Mouse (Mus musculus) forebrain, embryonic 12.5 days (tissue): ENCODE data around the gene Rad50. TPM values are rescaled to one million over a fixed set of nuclear protein-coding genes. Genes with fewer than 3 reads are reported as not detected.

Experiments
- ATAC-seq: fragments of 200-750 bp; cut with Nextera tagmentation; 2 replicates; pipeline ENCODE4 v1.8.0; 2017; ENCODE audit warnings: moderate TSS enrichment; ENCODE audit not compliant: low FRiP score
- H3K27ac ChIP-seq: fragments of 300-500 bp; sonication (generic); 2 replicates; pipeline ENCODE4 v1.5.1; 2016; ENCODE audit warnings: mild to moderate bottlenecking
- H3K27me3 ChIP-seq: fragments of 300-500 bp; sonication (generic); 2 replicates; pipeline ENCODE4 v1.6.1; 2016; ENCODE audit warnings: mild to moderate bottlenecking
- H3K36me3 ChIP-seq: fragments of 300-500 bp; sonication (generic); replicated peaks from 2 replicates; pipeline ENCODE4 v1.6.1; 2016; ENCODE audit warnings: mild to moderate bottlenecking
- H3K4me1 ChIP-seq: fragments of 300-500 bp; sonication (generic); 2 replicates; pipeline ENCODE4 v1.6.1; 2016
- H3K4me2 ChIP-seq: fragments of 300-500 bp; sonication (generic); 2 replicates; pipeline ENCODE4 v1.6.1; 2016; ENCODE audit warnings: mild to moderate bottlenecking, moderate library complexity
- H3K4me3 ChIP-seq: fragments of 300-500 bp; sonication (generic); replicated peaks from 2 replicates; pipeline ENCODE4 v1.5.1; 2016; ENCODE audit warnings: mild to moderate bottlenecking
- H3K9ac ChIP-seq: fragments of 300-500 bp; sonication (generic); 2 replicates; pipeline ENCODE4 v1.6.1; 2016; ENCODE audit warnings: mild to moderate bottlenecking
- H3K9me3 ChIP-seq: fragments of 300-500 bp; sonication (generic); 2 replicates; pipeline ENCODE4 v1.6.1; 2016
- WGBS: fragments of 180-500 bp; shearing (Covaris S2); methylation state at CpG from one replicate; pipeline ENCODE4 v1.1.7; 2016; 5-methylcytosine and 5-hydroxymethylcytosine counted together
- polyA plus RNA-seq: library from polyadenylated mRNA; unstranded; fragments of >200 nt; fragmentation: Nextera tagmentation; extraction: Ambion mirVana; gene quantifications from 2 replicates; pipeline ENCODE4 v1.2.1, GENCODE M21; 2016

Gene Rad50
- polyA plus RNA-seq, 1 experiment from 2014 or later = 24.6 TPM

DNA sequence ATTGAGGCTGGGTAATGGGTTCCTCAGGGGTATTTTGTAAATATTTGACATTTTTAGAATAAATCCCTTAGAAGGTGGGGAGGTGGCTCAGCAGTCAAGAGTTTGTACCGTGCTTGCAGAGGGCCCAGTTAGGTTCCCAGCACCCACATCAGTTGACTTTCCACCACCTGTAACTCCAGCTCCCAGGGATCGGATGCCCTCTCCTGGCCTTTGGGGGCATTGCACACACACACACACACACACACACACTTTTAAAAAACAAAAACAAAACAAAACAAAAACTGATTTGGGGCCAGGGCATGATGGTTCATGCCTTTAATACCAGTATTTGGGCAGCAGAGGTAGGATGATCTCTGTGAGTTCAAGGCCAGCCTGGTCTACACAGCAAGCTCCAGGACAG is 83.0 kb downstream of the Rad50 start:
- no peaks in the 10 kb centered on the region for H3K4me1 ChIP-seq
- ATAC-seq = no peak
- H3K36me3 ChIP-seq = no peaks in the 10 kb centered on the region
- H3K27me3 ChIP-seq = no peaks in the 10 kb centered on the region
- 94% methylated on average over 2 of the region's 2 CpGs for WGBS
- no peak overlapping the region for H3K4me2 ChIP-seq
- no peak overlapping the region for H3K4me3 ChIP-seq
- H3K9me3 ChIP-seq = 0 out of 2 replicates have a peak, but pooled peaks cover 3% of the 10 kb centered on the region
- no peak overlapping the region for H3K27ac ChIP-seq
- no peak overlapping the region for H3K9ac ChIP-seq

DNA sequence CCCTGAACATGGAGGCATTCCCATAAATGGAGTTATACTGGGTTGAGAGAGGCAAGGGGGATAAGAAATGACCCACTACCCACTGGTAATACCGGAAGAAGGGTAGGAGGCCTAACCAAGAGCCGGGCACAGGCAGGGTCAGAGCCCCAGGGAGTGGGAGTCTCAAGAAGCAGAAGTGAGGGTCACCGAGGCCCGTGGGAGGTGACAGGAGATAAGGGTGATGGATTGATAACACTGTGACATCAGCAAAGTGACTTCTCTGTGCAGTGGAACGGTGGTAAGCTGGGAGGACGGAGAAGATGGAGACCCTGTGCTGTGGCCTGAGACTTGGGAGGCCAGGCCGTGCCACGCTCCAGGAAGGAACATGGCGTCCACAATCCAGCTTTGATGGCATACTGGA is 83.5 kb downstream of the Rad50 start:
- Histone ChIP-seq H3K4me2 (no peak overlapping the region), H3K9ac (no peak overlapping the region), H3K36me3 (no peaks in the 10 kb centered on the region), H3K27me3 (no peaks in the 10 kb centered on the region), H3K27ac (no peak overlapping the region), H3K4me3 (no peak overlapping the region), H3K4me1 (no peaks in the 10 kb centered on the region), H3K9me3 (0 out of 2 replicates have a peak, but pooled peaks cover 3% of the 10 kb centered on the region)
- WGBS = 95% methylated on average over 9 of the region's 9 CpGs
- no peak for ATAC-seq

DNA sequence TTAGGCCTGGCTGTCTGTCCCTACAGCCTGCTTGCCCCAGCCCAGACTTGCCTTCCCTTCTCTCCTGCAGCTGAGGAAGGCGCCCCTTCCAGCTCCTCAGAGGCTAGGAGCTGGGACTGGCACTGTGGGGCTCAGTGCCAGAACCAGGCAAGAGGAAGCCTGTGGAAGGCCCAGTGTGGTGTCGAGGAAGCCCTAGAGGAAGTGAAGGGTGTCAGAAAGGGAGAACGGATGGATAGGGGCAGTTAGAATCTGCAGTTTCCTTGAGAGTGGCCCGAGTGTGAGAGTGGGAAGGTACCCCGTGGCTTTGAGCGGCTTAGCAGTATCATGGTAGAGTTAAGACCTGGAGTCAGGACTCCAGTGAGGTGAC is 84.7 kb downstream of the Rad50 start:
- no peaks in the 10 kb centered on the region for H3K36me3 ChIP-seq
- H3K27ac ChIP-seq = no peak overlapping the region
- no peak overlapping the region for H3K4me3 ChIP-seq
- no peaks in the 10 kb centered on the region for H3K27me3 ChIP-seq
- H3K9me3 ChIP-seq = 0 out of 2 replicates have a peak, but pooled peaks cover 3% of the 10 kb centered on the region
- WGBS = 87% methylated on average over 6 of the region's 6 CpGs
- H3K9ac ChIP-seq = no peak overlapping the region
- H3K4me1 ChIP-seq = no peaks in the 10 kb centered on the region
- ATAC-seq = no peak
- no peak overlapping the region for H3K4me2 ChIP-seq

DNA sequence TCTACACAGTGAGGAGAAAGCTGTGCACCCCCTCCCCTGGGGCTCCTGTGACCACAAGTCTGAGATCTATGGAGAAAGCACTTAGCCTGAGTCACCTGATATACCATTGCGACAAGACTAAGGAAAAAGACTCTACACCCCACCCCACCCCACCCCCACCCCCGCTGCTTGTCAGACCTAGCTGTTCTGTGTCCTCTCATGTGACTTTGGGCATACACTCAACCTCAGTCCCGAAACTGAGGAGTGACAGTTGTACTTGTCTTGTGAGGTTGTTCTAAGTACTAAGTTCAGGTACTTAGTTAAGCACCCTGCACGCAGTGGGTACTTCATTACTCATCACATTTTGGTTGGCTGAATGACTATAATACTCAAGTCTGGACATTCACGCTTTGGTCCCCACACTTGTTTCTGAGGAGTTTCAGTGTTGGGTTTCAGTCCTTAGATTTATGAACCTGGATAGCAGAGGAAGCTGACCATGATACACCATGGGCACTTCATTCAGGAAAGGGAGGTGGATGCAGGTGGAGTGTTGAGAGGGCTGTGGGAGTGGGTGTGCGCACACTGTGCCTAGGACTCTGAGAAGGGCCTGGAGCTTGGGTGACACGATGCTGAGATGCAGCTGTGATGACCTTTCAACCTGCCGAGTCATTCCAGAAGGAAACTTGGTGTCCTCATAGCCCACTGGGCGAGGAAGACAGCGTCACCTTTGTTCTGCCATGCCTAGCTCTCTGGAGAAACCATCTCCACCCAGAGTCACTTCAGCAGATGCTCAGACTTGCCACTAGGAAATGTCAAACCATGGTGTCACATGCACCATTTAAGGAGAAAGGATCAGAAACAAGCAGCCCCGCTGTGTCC is 85.3 kb downstream of the Rad50 start:
- no peaks in the 10 kb centered on the region for H3K36me3 ChIP-seq
- H3K27me3 ChIP-seq = no peaks in the 10 kb centered on the region
- no peaks in the 10 kb centered on the region for H3K4me1 ChIP-seq
- no peak overlapping the region for H3K4me3 ChIP-seq
- no peak for ATAC-seq
- 92% methylated on average over 11 of the region's 11 CpGs for WGBS
- H3K27ac ChIP-seq = no peak overlapping the region
- H3K9ac ChIP-seq = no peak overlapping the region
- no peak overlapping the region for H3K4me2 ChIP-seq
- H3K9me3 ChIP-seq = 0 out of 2 replicates have a peak, but pooled peaks cover 3% of the 10 kb centered on the region

DNA sequence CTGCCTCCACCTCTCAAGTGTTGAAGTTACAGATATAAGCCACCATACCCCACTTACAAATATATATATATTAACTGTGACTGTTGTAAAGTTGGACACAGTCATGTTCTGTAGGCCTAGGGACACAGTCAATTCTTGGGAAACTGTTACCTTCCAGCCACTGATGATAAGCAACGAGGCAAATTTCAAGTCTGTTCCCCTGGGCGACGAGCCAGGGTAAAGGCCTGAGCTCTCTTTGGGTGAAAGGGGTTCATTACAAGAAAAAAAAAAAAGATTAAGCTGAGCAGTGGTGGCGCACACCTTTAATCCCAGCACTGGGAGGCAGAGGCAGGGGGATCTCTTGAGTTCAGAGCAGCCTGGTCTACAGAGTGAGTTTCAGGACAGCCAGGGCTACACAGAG is 87.0 kb downstream of the Rad50 start:
- WGBS = 91% methylated on average over 4 of the region's 4 CpGs
- ATAC-seq = no peak

DNA sequence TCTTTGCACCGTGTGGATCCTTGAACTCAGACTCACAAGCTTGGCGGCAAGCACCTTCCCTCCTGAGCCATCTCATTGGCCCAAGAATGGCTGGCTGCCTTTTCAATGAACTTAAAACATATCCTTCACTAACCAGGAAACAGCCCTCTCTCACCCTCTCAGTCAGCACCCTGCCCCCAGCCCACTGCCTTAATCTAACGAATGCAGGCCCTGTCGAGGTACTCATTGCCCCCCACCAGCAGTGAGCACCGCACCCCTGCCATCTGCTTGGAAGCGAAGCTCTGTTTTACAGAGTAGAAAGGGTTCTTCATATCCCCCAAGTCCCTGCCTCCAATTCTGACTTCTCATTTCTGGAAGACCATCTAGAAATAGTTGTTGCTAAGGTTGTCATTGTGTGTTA is 87.7 kb downstream of the Rad50 start:
- no peaks in the 10 kb centered on the region for H3K27me3 ChIP-seq
- H3K4me1 ChIP-seq = no peaks in the 10 kb centered on the region
- no peak overlapping the region for H3K9ac ChIP-seq
- no peak overlapping the region for H3K4me3 ChIP-seq
- WGBS = 67% methylated on average over 6 of the region's 6 CpGs
- no peak overlapping the region for H3K4me2 ChIP-seq
- no peak overlapping the region for H3K27ac ChIP-seq
- no peaks in the 10 kb centered on the region for H3K36me3 ChIP-seq
- H3K9me3 ChIP-seq = 0 out of 2 replicates have a peak, but pooled peaks cover 3% of the 10 kb centered on the region
- no peak for ATAC-seq

More for the DNA sequence above, 87.0 kb downstream of the Rad50 start:
- H3K4me3 ChIP-seq = no peak overlapping the region
- H3K4me1 ChIP-seq = no peaks in the 10 kb centered on the region
- 0 out of 2 replicates have a peak, but pooled peaks cover 3% of the 10 kb centered on the region for H3K9me3 ChIP-seq
- no peak overlapping the region for H3K9ac ChIP-seq
- no peak overlapping the region for H3K27ac ChIP-seq
- H3K36me3 ChIP-seq = no peaks in the 10 kb centered on the region
- no peaks in the 10 kb centered on the region for H3K27me3 ChIP-seq
- H3K4me2 ChIP-seq = no peak overlapping the region

DNA sequence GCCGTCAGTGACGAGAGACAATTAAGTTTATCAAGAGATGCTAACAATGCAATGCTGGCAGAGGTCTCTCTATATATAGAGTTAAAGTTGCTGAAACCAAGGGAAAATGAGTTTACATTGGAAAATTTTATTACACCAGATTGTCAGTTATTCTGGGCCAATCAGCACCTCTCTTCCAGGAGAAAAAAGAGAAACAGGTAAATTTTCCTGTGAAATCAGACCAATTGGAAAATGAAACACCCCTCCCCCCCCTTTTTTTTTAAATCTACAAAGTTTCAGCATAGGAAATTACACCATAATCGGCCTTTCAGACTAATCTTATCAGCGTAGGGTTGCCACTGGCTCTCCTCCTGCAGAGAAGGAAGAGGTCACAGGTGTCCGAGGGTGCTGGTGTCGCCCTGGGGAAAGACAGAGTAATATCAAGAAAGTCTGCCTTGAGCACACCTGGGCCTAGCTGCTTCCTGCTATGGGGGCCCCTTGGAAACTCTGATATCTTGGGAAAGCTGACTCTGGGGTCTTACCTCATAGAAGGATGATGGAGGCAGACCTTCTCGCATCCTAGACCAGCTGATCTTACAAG is 88.4 kb downstream of the Rad50 start, which contains the start of gene Il4:
Il4 (minus strand) TSS at position 51 of the 580 bp plus-strand sequence.
- no peak within 1 kb of the TSS for H3K4me3 ChIP-seq
- no peak within 1 kb of the TSS for H3K9ac ChIP-seq
- no peaks in the 10 kb centered on the region for H3K36me3 ChIP-seq
- H3K9me3 ChIP-seq = no peaks in the 10 kb centered on the region
- WGBS = 86% methylated on average over 7 of the region's 7 CpGs
- H3K27ac ChIP-seq = no peak within 1 kb of the TSS
- no peaks in the 10 kb centered on the region for H3K27me3 ChIP-seq
- no peak within 1 kb of the TSS for H3K4me2 ChIP-seq
- H3K4me1 ChIP-seq = no peaks in the 10 kb centered on the region
- no peak for ATAC-seq

DNA sequence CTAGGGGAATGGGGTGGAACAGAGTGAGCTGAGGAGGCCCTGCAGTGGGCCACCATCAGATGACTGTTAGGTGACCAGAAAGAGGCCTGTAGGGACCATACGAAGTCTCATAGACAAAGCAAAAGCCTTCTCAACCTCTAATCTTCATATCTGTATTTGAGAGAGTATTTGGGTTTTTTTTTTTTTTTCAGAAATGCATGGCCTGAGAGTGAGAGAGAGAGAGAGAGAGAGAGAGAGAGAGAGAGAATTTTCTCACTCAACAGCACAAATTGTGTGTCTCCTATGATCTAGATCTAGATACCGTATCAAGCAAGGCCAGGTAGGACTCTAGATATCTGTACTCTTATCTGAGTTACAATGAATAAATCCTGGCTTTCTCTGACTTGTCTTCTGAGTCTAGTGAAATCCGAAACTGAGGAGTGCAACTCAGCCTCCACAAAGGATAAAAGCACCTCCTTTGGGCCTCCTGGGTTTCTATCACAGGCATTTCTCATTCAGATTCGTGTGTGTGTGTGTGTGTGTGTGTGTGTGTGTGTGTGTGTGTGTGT is 89.5 kb downstream of the Rad50 start:
- H3K4me1 ChIP-seq = no peaks in the 10 kb centered on the region
- no peak overlapping the region for H3K27ac ChIP-seq
- no peaks in the 10 kb centered on the region for H3K36me3 ChIP-seq
- H3K4me2 ChIP-seq = no peak overlapping the region
- H3K27me3 ChIP-seq = no peaks in the 10 kb centered on the region
- no peak for ATAC-seq
- H3K4me3 ChIP-seq = no peak overlapping the region
- H3K9ac ChIP-seq = no peak overlapping the region
- no peaks in the 10 kb centered on the region for H3K9me3 ChIP-seq
- WGBS = 61% methylated on average over 4 of the region's 4 CpGs

DNA sequence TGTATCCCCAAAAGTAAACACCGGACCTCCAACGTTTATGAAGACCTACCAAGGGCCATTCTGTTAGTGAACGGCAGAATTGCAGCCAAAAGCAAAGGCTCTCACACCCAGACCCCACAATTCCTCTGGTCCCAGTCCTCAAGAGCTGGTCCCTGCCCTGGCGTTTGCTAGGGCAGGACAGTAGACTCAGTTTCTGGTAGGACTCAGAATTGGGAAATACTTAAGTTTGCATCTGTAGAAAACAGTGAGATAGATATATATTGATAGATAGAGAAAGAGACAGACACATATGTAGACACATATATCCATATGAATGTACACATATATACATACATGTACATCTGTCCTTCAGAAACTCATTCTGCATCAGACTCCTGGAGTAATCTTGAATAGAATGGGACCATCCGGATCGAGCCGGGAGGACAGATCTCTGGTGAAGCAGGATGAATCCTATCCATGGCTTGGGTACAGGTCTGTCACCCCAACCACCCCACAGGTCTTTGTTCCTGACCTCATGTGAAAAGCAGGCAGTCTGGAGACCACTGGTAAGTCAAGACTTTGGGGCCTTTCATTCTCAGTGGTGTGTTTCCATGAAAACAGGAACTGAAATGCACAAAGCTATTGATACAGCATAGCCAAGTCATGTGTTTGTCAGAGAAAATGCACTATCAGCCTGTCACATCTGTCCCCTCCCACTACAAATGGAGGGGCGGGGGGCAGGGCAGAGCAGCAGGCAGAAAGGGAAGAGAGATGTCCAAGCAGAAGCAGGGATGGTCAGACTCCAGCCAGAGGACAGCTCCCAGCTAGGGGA is 90.2 kb downstream of the Rad50 start:
- Histone ChIP-seq H3K4me2 (no peak overlapping the region), H3K36me3 (no peaks in the 10 kb centered on the region), H3K9ac (no peak overlapping the region), H3K27me3 (no peaks in the 10 kb centered on the region), H3K4me3 (no peak overlapping the region), H3K27ac (no peak overlapping the region), H3K4me1 (no peaks in the 10 kb centered on the region), H3K9me3 (no peaks in the 10 kb centered on the region)
- WGBS = 86% methylated on average over 8 of the region's 8 CpGs
- no peak for ATAC-seq

DNA sequence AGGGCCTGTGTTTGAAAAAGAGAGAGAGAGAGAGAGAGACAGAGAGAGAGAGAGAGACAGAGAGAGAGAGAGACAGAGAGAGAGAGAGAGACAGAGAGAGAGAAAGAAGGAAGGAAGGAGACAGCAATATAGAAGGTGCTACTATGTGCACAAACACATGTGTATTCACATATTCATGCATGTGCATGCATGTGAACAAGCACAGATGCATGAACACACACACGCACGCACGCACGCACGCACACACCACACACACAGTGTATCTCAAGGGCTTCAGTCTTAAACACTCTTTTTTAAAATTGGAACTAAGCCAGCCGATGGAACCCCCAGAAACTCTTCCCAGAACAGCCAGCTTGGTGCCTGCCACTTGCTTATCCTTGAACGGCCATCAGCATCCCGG is 91.5 kb downstream of the Rad50 start:
- 95% methylated on average over 8 of the region's 8 CpGs for WGBS
- H3K9ac ChIP-seq = no peak overlapping the region
- no peaks in the 10 kb centered on the region for H3K36me3 ChIP-seq
- H3K9me3 ChIP-seq = no peaks in the 10 kb centered on the region
- no peak overlapping the region for H3K4me2 ChIP-seq
- no peaks in the 10 kb centered on the region for H3K4me1 ChIP-seq
- H3K27me3 ChIP-seq = no peaks in the 10 kb centered on the region
- no peak overlapping the region for H3K27ac ChIP-seq
- ATAC-seq = no peak
- no peak overlapping the region for H3K4me3 ChIP-seq

DNA sequence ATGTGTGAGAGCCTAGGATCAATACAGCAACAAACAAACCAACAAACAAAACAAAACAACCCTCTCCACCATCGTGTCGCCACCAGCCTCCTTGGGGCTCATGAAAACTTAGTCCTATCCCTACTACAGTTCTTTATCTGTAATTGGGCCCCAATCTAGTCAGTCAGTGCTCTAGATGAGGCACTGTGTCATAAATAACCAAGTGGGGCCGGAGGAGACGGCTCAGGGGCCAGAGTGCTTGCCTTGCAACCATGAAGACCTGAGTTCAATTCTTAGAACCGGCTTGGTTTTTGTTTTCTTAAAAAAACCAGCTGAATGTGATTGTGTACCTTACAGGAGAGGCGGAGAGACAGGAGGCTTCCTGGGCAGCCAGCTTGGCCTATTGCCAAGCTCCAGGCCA is 91.9 kb downstream of the Rad50 start:
- H3K4me1 ChIP-seq = no peaks in the 10 kb centered on the region
- 67% methylated on average over 6 of the region's 6 CpGs for WGBS
- H3K4me2 ChIP-seq = no peak overlapping the region
- H3K9me3 ChIP-seq = no peaks in the 10 kb centered on the region
- no peak for ATAC-seq
- no peak overlapping the region for H3K9ac ChIP-seq
- H3K27me3 ChIP-seq = no peaks in the 10 kb centered on the region
- no peaks in the 10 kb centered on the region for H3K36me3 ChIP-seq
- H3K27ac ChIP-seq = no peak overlapping the region
- H3K4me3 ChIP-seq = no peak overlapping the region

DNA sequence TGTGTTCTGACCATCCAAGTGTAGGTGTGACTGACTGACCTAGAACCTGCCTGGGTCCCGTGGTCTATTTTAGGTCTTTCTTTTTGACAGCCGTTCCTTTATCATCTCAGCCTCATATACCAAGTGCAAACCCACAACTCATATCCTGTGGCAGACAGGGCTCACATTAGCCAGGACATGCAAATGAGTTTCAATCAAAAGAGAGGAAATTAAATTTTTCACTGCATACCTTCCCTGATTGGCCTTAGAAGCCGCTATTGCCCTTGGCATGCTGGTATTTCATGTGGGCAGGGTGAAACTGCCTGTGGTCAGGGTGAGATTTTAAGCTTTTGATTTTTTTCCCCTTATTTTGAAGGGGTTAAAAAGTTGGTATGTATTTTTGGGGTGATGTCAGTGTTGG is 97.4 kb downstream of the Rad50 start:
- Histone ChIP-seq H3K4me1 (peaks cover 8% of the 10 kb centered on the region), H3K36me3 (no peaks in the 10 kb centered on the region), H3K27ac (no peak overlapping the region), H3K4me3 (no peak overlapping the region), H3K9ac (no peak overlapping the region), H3K9me3 (no peaks in the 10 kb centered on the region), H3K27me3 (no peaks in the 10 kb centered on the region), H3K4me2 (no peak overlapping the region)
- 89% methylated on average over 3 of the region's 3 CpGs for WGBS
- no peak for ATAC-seq
